Mouse (Mus musculus) urinary bladder, postnatal 36 days (tissue): ENCODE results near the gene Gbp2b.

Source experiments
- DNase-seq, 2 experiments: peaks; one replicate each; pipeline ENCODE4 v3.0.0; 2022; ENCODE audit warnings: low spot score in 2 of 2, mixed read lengths in 1 of 2

Gbp2b gene

GRCm38 (mm10) chr3:142620111-142620955 lies 25.7 kb downstream of the Gbp2b start, which contains the start of gene Gbp2:
Gene Gbp2, plus strand, starts transcription at chr3:142620602.
- DNase-seq = peak; percentile 26 to 33

DNA sequence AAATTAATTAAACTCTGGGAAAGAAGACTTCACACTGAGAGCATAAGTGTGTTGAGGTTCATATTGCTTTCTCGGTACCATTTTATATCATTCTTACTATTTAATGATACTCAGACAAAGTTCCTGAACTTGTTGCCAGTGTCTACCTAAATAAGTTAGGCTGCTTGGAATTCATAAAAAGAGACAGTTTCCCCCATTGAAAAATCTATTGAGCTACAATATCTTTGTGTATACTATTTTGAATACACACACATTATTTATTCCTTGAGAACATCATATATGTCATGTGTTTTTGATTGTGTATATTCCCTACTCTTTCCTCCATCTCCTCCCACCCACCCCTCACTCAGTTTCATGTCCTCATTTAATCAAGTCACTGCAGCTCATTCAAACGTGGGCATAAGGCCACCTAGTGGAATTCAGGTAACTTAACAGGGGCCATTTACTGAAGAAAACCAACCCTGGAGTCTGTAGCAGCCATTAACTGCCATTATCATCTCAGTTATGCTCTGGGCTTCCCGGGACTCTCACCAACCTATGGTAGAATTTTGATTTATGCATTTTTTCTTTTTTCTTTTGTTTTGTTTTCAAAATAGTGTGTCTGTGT lies 26.4 kb downstream of the Gbp2b start:
- no peak for DNase-seq

GRCm38 (mm10) chr3:142630385-142630784 lies 35.7 kb downstream of the Gbp2b start:
- no peak for DNase-seq

DNA sequence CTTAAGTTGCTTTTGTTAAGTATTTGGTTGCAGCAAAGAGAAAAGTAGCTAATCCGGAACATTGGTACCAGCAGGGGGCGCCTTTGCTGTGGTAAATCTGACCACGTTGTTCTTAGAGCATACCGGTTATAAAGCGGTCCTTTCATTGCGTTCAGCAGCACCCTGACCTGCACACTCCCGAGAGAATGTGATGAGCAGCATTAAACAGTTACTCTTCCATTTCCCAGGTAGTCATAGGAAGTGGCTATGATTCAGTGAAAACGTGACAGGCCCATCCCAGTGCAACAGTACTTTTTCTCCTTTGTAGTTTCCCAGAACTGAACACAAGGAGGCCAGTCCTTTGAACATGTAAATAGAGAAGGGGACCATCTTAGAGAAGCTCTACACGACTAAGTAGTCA lies 45.6 kb downstream of the Gbp2b start:
- peak; percentile 18 to 45 for DNase-seq

DNA sequence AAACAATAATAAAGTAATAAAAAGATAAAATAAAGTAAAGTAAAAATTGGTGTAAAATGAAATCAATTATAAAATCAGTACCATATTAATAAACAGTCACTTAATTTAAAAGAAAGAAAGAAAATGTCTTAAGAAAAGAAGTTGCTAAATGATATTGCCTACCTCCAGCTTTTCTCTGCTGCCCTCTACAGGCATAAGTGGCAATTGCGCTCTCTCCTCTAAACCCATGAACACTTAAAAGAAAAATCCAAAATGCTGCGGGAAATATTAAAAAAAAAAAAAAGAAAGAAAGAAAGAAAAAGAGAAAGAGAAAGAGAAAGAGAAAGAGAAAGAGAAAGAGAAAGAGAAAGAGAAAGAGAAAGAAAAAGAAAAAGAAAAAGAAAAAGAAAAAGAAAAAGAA lies 51.3 kb downstream of the Gbp2b start:
- peak; percentile 38 to 64 for DNase-seq

- DNase-seq = peak in 1 of 2 experiments; percentile 42
These were observed 53.2 kb downstream of the Gbp2b start for GRCm38 (mm10) chr3:142647836-142648235.

DNA sequence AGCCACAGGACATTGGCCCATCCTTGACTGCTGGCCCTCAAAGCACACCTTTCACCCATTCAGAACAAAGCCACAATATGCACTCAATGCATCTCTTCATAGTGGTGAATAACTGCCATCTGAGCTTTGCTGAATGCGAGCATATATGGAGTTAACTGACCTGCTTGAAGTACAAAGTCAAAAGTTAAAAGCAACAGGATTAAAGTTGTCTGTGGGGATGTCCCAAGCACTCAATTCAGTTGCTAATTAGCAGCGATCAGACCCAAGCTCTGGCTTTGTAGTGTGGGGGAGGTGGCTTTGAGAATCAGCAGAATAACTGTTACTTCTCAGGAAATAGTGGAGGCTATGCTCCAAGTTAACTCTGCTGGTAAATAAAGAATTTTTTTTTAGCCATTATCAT lies 55.6 kb downstream of the Gbp2b start:
- DNase-seq = no peak

DNA sequence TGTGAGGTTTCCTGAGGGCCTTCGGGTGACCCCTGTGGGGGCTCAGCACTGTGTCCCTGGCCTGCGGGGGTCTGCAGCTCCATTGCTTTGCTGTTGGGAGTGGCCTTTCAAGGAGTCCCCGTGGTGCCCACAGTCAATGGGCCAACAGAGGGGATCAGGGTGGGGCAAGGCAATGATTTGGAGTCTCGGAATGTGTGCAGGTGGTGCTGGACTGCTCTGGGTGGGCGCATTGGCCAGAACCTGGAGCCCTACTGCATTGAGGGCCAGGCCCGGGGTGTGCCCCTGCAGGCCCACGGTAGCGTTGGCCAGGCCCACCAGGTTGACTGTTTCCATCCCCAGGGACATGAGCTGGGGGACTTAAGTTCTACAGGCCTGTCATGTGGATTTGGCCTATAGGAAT lies 70.1 kb downstream of the Gbp2b start:
- DNase-seq = no peak
